In the genomic region with DNA sequence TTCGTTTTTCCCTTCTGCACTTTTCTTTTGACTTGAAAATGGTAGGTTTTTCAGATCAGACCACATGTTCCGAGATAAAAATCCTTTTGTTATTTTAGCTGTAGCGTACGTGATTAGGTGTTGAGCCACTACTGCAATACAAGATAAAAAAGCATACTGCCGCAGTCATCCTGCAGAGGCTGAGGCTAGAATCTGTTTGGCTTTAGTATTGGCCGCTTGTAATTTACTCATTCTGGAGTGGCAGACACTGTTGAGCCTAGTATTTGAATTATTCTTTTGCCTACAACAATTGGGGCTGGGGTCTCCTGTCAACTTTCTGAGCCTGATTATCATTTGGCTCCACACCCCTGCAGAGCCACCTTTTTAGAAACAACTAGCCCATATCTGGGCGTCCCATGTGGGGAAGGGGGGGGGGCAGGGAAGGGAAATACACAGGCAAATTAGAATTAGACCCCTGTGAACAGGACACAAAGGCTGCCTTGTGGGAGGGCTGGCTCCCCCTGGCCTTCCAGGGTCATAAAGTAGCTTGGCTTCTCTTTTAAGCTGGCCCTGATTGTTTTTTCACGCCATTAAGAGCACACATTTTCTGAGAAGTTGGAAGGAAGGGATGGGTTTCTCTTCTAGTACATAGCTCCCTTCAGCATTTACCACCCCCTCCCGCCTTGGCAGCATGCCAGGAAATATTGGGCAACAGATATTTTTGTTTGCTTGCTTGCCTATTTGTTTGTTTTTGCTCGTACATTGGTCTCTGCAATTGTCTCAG, we compare ENCODE assay signal across 11 mouse cellular contexts.
A peak's percentile ranks its signal among the peaks of the same experiment; 100 is the strongest.
DNase-seq lines count a peak whose midpoint lies in the region; ATAC-seq and TF ChIP-seq lines count a peak whose summit lies in the region.
"Had no signal": no experiment of that assay in that cellular context is flagged by ENCODE, and none has a peak within 500 bp of the region (broad histone marks: within the 10 kb centered on the region; RNA-seq: fewer than 3 reads in every experiment).

No protein-coding gene starts in this region.

- H3K36me3 ChIP-seq in lung, embryonic 14.5 days (ENCODE audit: insufficient read depth): no peaks in the 10 kb centered on the region
- no peaks in the 10 kb centered on the region for H3K36me3 ChIP-seq in heart, postnatal 0 days (replicated peaks; ENCODE audit: control insufficient read depth, insufficient read depth, low read length)
- H3K36me3 ChIP-seq in limb, embryonic 12.5 days: no peaks in the 10 kb centered on the region
- H3K36me3 ChIP-seq: G1E had no signal

- peak; percentile 41; the same call in 1 of the 2 replicates for ATAC-seq in lung, embryonic 14.5 days (ENCODE audit: insufficient read depth)
- no peak for ATAC-seq in heart, postnatal 0 days (ENCODE audit: insufficient read depth, low read depth)
- peak; percentile 71; the same call in 1 of the 2 replicates for ATAC-seq in limb, embryonic 12.5 days (ENCODE audit: insufficient number of reproducible peaks, insufficient read depth, low FRiP score, low TSS enrichment, low read depth)
- ATAC-seq in granulocyte monocyte progenitor cell, adult 5-6 weeks (replicated peaks; ENCODE audit: poor library complexity, severe bottlenecking): no peak

- H3K27me3 ChIP-seq in lung, embryonic 14.5 days (ENCODE audit: insufficient read depth, low read length): no peaks in the 10 kb centered on the region
- no peaks in the 10 kb centered on the region for H3K27me3 ChIP-seq in heart, postnatal 0 days (ENCODE audit: control insufficient read depth, insufficient read depth, low read length)
- H3K27me3 ChIP-seq in limb, embryonic 12.5 days: no peaks in the 10 kb centered on the region

- no peak for TF ChIP-seq EP300 in heart, postnatal 0 days (IDR thresholded peaks at IDR 0.05; ENCODE audit: low read depth)

- no peak overlapping the region for H3K27ac ChIP-seq in lung, embryonic 14.5 days (ENCODE audit: low read depth)
- H3K27ac ChIP-seq in heart, postnatal 0 days (ENCODE audit: low read depth): no peak overlapping the region
- H3K27ac ChIP-seq in limb, embryonic 12.5 days: no peak overlapping the region
- H3K27ac ChIP-seq: macrophage had no signal

- no peak for TF ChIP-seq CTCF in lung, embryonic 14.5 days (IDR thresholded peaks at IDR 0.05; ENCODE audit: low read depth)
- no peak for TF ChIP-seq CTCF in heart, postnatal 0 days (IDR thresholded peaks at IDR 0.05; ENCODE audit: low read depth)

- DNase-seq in lung, embryonic 14.5 days: peak; percentile 66
- DNase-seq in lung, postnatal 25 days (ENCODE audit: low spot score): no peak
- peak; percentile 54 for DNase-seq in embryo, embryonic 11 days
- DNase-seq in heart, postnatal 0 days (ENCODE audit: low spot score): no peak
- no peak for DNase-seq in ovary, postnatal 14 days (ENCODE audit: low spot score)
- DNase-seq in gastrocnemius, adult 8-10 months (ENCODE audit: low spot score in 2 of 2): no peak

- 18% methylated on average over 10 of the region's 10 CpGs for WGBS in lung, embryonic 14.5 days
- 15% methylated on average over 10 of the region's 10 CpGs for WGBS in heart, postnatal 0 days
- 13% methylated on average over 10 of the region's 10 CpGs for WGBS in limb, embryonic 12.5 days

- peaks cover 4% of the 10 kb centered on the region; the same call in 1 of the 2 replicates for H3K4me1 ChIP-seq in lung, embryonic 14.5 days (ENCODE audit: insufficient read depth)
- H3K4me1 ChIP-seq in heart, postnatal 0 days (ENCODE audit: control insufficient read depth, insufficient read depth): no peaks in the 10 kb centered on the region; the same call in 1 of the 2 replicates
- H3K4me1 ChIP-seq in limb, embryonic 12.5 days (replicated peaks): peaks cover 18% of the 10 kb centered on the region

- peak overlapping the region; percentile 31 for H3K4me2 ChIP-seq in lung, embryonic 14.5 days
- peak overlapping the region; percentile 14; the same call in 1 of the 2 replicates for H3K4me2 ChIP-seq in heart, postnatal 0 days (ENCODE audit: low read depth, low read length)
- peak overlapping the region; percentile 34 for H3K4me2 ChIP-seq in limb, embryonic 12.5 days

- H3K9me3 ChIP-seq in lung, embryonic 14.5 days (ENCODE audit: low read depth, low read length): no peaks in the 10 kb centered on the region
- no peaks in the 10 kb centered on the region for H3K9me3 ChIP-seq in heart, postnatal 0 days (replicated peaks; ENCODE audit: control insufficient read depth, low read length)
- H3K9me3 ChIP-seq in limb, embryonic 12.5 days: no peaks in the 10 kb centered on the region

- no peak overlapping the region for H3K9ac ChIP-seq in lung, embryonic 14.5 days
- no peak overlapping the region for H3K9ac ChIP-seq in heart, postnatal 0 days (replicated peaks; ENCODE audit: low read depth, low read length)
- no peak overlapping the region for H3K9ac ChIP-seq in limb, embryonic 12.5 days (replicated peaks)

- H3K4me3 ChIP-seq in lung, embryonic 14.5 days (ENCODE audit: low read depth, low read length): no peak overlapping the region
- no peak overlapping the region for H3K4me3 ChIP-seq in heart, postnatal 0 days (ENCODE audit: low read depth, low read length)
- no peak overlapping the region for H3K4me3 ChIP-seq in limb, embryonic 12.5 days (replicated peaks)
- H3K4me3 ChIP-seq: erythroblast, embryonic 14.5 days had no signal

Comparison
In these comparisons a context has a peak if more than half of its experiments do, and no peak if none do; other contexts are left out.
1. DNase-seq: peak in lung, embryonic 14.5 days (single experiment) and embryo, embryonic 11 days (single experiment); none in lung, postnatal 25 days (single experiment), heart, postnatal 0 days (single experiment), ovary, postnatal 14 days (single experiment) and gastrocnemius, adult 8-10 months (0 of 2).
2. ATAC-seq: peak in lung, embryonic 14.5 days (single experiment) and limb, embryonic 12.5 days (single experiment); none in heart, postnatal 0 days (single experiment) and granulocyte monocyte progenitor cell, adult 5-6 weeks (single experiment).
3. Peak in every context shown above with its lines, with median percentiles within 50 percentile points of each other: H3K4me2 ChIP-seq.